Mouse (Mus musculus): ENCODE results near the gene Gstp3. TPM values are rescaled to one million over a fixed set of nuclear protein-coding genes. Genes with fewer than 3 reads are reported as not detected.
"Not testable (repeated sequence)": the region's sequence is repeated elsewhere in the genome, so short reads cannot be mapped to it uniquely, and the experiment has no call there.

The Gstp3 gene
- polyA plus RNA-seq, 1 experiment from 2014 or later = not detected

DNA sequence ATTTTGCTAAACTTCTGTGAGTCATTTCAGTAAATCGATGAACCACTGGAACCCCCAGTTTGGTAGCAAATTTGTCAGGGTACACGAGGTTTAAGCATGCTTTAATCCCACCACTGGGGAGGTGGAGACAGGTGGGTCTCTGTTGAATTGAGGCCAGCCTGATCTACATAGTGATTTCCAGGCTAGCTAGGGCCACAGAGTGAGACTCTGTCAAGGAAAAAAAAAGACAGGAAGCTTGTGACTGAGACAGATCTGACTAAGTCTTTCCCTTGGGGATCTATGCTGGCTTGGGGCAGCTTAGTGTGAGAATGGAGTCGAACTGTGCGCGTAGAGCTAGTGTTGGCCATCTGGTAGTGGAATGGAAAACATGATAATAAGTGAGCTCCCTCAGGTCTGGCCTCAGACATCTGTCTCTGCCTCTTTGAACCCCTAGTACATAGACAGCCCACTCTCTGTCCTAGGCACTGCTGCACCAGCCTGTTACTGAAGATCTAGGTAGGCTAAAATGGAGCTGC is 6.8 kb downstream of the Gstp3 start:
- no peaks in the 10 kb centered on the region for H3K9me3 ChIP-seq (replicated peaks; ENCODE audit: control insufficient read depth, low read length, poor library complexity, severe bottlenecking)
- H3K27me3 ChIP-seq (ENCODE audit: control insufficient read depth, insufficient read depth, low read depth, low read length) = no peaks in the 10 kb centered on the region

DNA sequence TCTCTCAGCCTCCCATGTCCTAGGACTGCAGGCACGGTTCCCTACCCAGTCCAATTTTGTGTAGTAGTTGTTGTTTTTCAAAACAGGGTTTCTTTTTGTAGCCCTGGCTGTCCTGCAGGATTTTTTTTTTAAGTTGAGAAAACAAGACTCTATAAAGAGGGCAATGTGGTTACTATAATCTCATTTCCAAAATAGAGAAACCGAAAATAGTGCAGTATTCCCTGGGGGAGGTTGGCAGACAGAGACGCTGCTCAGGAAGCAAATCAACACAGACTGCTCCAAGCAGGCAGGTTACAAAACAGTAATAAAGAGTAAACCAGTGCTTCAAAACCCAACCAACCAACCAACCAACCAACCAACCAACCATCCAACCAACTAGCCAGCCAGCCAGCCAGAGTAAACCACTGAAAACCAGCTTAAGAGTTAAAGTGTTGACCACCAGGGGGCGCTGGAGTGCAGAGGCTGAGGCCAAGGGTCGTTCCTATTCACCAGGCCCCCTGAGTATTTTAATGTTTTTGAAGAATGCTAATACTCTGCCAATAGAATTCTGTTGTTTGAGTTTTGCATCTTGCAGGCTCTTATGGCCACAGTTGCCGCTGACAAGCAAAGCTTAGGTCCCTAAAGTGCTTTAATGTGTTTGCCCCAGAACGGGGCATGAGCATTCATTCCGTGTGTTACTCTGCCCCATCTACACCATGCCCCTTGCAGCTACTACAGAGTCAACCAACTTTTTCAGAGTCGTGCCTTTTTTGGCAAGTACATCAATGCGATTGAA is 7.4 kb downstream of the Gstp3 start:
- no peak for ATAC-seq
- H3K27me3 ChIP-seq (ENCODE audit: control insufficient read depth, insufficient read depth, low read depth, low read length) = no peaks in the 10 kb centered on the region
- no peak overlapping the region for H3K4me2 ChIP-seq (ENCODE audit: low read length)
- no peaks in the 10 kb centered on the region for H3K4me1 ChIP-seq (ENCODE audit: control insufficient read depth, insufficient read depth, low read length)
- H3K4me3 ChIP-seq (ENCODE audit: low read depth, low read length) = no peak overlapping the region
- no peak overlapping the region for H3K27ac ChIP-seq (ENCODE audit: low read length)
- H3K9ac ChIP-seq (ENCODE audit: low read depth, low read length) = no peak overlapping the region
- H3K9me3 ChIP-seq (replicated peaks; ENCODE audit: control insufficient read depth, low read length, poor library complexity, severe bottlenecking) = no peaks in the 10 kb centered on the region
- H3K36me3 ChIP-seq (ENCODE audit: control insufficient read depth, insufficient read depth, low read length) = no peaks in the 10 kb centered on the region
- 50% methylated on average over 10 of the region's 10 CpGs for WGBS

More for the DNA sequence above, 6.8 kb downstream of the Gstp3 start:
- 64% methylated on average over 5 of the region's 5 CpGs for WGBS
- Histone ChIP-seq H3K36me3 (ENCODE audit: control insufficient read depth, insufficient read depth, low read length) (no peaks in the 10 kb centered on the region), H3K4me1 (ENCODE audit: control insufficient read depth, insufficient read depth, low read length) (no peaks in the 10 kb centered on the region), H3K4me3 (ENCODE audit: low read depth, low read length) (no peak overlapping the region), H3K27ac (ENCODE audit: low read length) (no peak overlapping the region), H3K9ac (ENCODE audit: low read depth, low read length) (no peak overlapping the region), H3K4me2 (ENCODE audit: low read length) (no peak overlapping the region)
- ATAC-seq = no peak

DNA sequence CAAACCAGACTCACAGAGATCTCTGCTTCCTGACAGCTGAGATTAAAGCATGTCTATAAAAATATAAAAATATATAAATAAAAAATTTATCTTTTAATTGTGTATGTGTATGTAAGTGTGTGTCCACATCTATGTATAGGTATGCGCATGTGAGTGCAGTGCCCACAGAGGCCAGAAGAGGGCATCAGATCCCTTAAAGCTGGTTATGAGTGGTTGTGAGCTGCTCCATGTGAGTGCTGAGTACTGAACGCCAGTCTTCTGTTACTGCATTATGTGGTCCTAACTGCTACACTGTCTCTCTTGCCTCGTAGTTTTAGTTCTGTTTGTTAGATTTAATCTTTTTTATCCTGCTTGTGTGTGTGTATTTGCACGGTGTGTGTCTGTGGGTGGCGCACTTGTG is 8.4 kb downstream of the Gstp3 start:
- H3K4me3 ChIP-seq (ENCODE audit: low read depth, low read length) = no peak overlapping the region
- H3K4me2 ChIP-seq (ENCODE audit: low read length) = no peak overlapping the region
- H3K36me3 ChIP-seq (ENCODE audit: control insufficient read depth, insufficient read depth, low read length) = no peaks in the 10 kb centered on the region
- H3K4me1 ChIP-seq (ENCODE audit: control insufficient read depth, insufficient read depth, low read length) = no peaks in the 10 kb centered on the region
- 97% methylated on average over 5 of the region's 5 CpGs for WGBS
- H3K27ac ChIP-seq (ENCODE audit: low read length) = no peak overlapping the region
- no peaks in the 10 kb centered on the region for H3K27me3 ChIP-seq (ENCODE audit: control insufficient read depth, insufficient read depth, low read depth, low read length)
- no peak overlapping the region for H3K9ac ChIP-seq (ENCODE audit: low read depth, low read length)
- ATAC-seq = no peak
- no peaks in the 10 kb centered on the region for H3K9me3 ChIP-seq (replicated peaks; ENCODE audit: control insufficient read depth, low read length, poor library complexity, severe bottlenecking)

DNA sequence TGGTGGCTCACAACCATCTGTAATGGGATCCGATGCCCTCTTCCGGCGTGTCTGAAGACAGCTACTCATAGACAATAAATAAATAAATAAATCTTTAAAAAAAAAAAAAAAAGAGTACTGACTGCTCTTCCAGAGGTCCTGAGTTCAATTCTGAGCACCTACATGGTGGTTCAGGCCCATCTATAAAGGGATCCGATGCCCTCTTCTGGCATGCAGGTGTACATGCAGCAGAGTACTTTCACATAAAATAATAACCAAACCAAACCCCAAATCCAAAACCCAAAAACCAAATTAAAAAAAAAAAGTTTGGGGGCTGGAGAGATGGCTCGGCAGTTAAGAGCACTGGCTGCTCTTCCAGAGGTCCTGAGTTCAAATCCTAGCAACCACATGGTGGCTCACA is 10.3 kb downstream of the Gstp3 start:
- not testable (repeated sequence) for H3K9me3 ChIP-seq (replicated peaks; ENCODE audit: control insufficient read depth, low read length, poor library complexity, severe bottlenecking); H3K9ac ChIP-seq (ENCODE audit: low read depth, low read length); ATAC-seq; H3K4me3 ChIP-seq (ENCODE audit: low read depth, low read length); H3K27ac ChIP-seq (ENCODE audit: low read length); H3K4me2 ChIP-seq (ENCODE audit: low read length); H3K36me3 ChIP-seq (ENCODE audit: control insufficient read depth, insufficient read depth, low read length); H3K4me1 ChIP-seq (ENCODE audit: control insufficient read depth, insufficient read depth, low read length); H3K27me3 ChIP-seq (ENCODE audit: control insufficient read depth, insufficient read depth, low read depth, low read length)
- WGBS = 83% methylated on average over 5 of the region's 5 CpGs

DNA sequence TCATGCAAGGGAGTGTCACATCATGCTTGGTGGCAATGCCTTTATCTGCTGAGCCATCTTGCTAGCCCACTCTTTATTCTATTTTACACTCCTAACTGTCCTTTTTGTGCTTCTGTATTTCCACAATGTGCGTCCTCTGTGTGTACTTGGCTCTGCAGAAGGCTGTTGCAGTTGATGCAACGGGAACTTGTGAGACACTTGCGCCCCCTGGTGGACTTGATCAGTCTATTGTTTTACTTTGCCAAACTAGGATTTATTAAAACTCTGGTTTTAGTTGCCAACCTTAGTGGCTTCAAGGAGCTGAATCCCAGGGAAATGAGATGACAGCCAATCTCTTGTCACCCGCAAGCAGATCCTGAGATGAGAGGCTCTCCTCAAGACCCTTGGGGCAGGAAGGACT is 11.5 kb downstream of the Gstp3 start:
- Histone ChIP-seq H3K4me1 (ENCODE audit: control insufficient read depth, insufficient read depth, low read length) (no peaks in the 10 kb centered on the region), H3K4me3 (ENCODE audit: low read depth, low read length) (no peak overlapping the region), H3K9me3 (replicated peaks; ENCODE audit: control insufficient read depth, low read length, poor library complexity, severe bottlenecking) (no peaks in the 10 kb centered on the region), H3K36me3 (ENCODE audit: control insufficient read depth, insufficient read depth, low read length) (no peaks in the 10 kb centered on the region), H3K4me2 (ENCODE audit: low read length) (no peak overlapping the region), H3K27me3 (ENCODE audit: control insufficient read depth, insufficient read depth, low read depth, low read length) (no peaks in the 10 kb centered on the region), H3K9ac (ENCODE audit: low read depth, low read length) (no peak overlapping the region), H3K27ac (ENCODE audit: low read length) (no peak overlapping the region)
- ATAC-seq = no peak
- 11% methylated on average over 4 of the region's 4 CpGs for WGBS

DNA sequence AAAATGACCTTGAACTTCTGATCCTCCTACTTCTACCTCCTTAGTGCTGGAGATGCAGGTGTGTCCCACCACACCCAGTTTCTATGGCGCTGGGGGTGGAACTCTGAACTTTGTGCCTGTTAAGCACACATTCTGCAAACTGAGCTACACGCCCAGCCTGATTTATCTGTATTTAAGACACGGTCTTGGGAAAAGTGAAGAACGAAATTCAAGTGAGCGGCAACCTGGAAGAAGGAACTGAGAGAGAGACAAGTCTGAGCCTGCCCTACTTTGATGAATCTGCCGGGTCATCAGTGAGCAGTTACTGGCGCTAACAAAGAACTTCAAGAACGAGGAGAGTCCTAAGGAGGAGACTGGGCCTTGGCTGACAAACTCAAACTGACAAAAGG is 12.5 kb downstream of the Gstp3 start:
- Histone ChIP-seq H3K9ac (ENCODE audit: low read depth, low read length) (no peak overlapping the region), H3K4me2 (ENCODE audit: low read length) (no peak overlapping the region), H3K4me1 (ENCODE audit: control insufficient read depth, insufficient read depth, low read length) (no peaks in the 10 kb centered on the region), H3K4me3 (ENCODE audit: low read depth, low read length) (no peak overlapping the region), H3K27ac (ENCODE audit: low read length) (no peak overlapping the region), H3K9me3 (replicated peaks; ENCODE audit: control insufficient read depth, low read length, poor library complexity, severe bottlenecking) (no peaks in the 10 kb centered on the region), H3K27me3 (ENCODE audit: control insufficient read depth, insufficient read depth, low read depth, low read length) (no peaks in the 10 kb centered on the region), H3K36me3 (ENCODE audit: control insufficient read depth, insufficient read depth, low read length) (no peaks in the 10 kb centered on the region)
- 85% methylated on average over 8 of the region's 8 CpGs for WGBS
- no peak for ATAC-seq

DNA sequence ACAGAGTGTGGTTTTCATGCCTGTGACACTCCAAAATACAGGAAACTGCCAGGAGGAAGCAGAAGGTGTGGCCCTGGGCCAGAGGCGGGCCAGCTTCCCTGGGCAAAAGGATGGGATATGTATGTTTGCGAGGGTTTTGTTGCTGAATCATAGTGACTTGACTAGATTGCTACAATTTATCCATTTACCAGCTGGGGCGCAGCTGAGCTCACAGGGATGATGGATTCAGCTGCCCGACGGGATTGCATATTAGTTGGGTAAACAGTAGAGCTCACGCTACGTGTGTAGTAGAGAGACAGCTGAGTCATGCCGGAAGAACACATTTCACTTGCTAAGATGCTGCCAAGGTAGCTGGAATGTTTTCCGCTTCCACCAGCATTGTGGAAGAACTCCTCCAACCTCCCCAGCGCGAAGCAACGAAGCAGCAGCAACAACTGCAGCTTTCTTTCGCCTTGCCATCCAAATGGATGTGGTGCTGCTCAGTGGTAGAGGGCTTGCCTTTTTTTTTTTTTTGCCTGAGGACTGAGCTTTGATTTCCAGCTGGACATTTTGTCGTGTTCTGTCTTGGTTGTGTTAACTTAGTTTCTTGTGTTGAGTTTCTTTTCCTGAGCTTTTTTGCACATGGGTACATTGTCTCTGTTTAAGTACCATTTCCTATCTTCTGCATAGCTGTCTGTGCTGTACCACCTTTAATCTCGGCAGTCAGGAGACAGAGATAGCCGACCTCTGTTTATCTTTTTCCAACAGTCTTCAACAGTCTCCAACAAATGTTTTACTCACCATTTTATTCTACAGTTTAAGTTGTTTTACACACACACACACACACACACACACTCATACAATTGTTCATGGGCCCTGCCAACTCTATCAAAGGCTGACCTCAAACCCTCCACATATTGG is 13.2 kb downstream of the Gstp3 start, which contains the start of gene Gstp2:
TSS of gene Gstp2 (minus strand) at position 58 of the 900 bp plus-strand sequence.
- Histone ChIP-seq H3K27me3 (ENCODE audit: control insufficient read depth, insufficient read depth, low read depth, low read length) (no peaks in the 10 kb centered on the region), H3K27ac (ENCODE audit: low read length) (no peak within 1 kb of the TSS), H3K36me3 (ENCODE audit: control insufficient read depth, insufficient read depth, low read length) (no peaks in the 10 kb centered on the region), H3K4me2 (ENCODE audit: low read length) (peak within 1 kb of the TSS; percentile 33), H3K9me3 (replicated peaks; ENCODE audit: control insufficient read depth, low read length, poor library complexity, severe bottlenecking) (no peaks in the 10 kb centered on the region), H3K9ac (ENCODE audit: low read depth, low read length) (no peak within 1 kb of the TSS), H3K4me3 (ENCODE audit: low read depth, low read length) (no peak within 1 kb of the TSS), H3K4me1 (ENCODE audit: control insufficient read depth, insufficient read depth, low read length) (no peaks in the 10 kb centered on the region)
- ATAC-seq = no peak; the same call in 1 of the 2 replicates
- WGBS = 55% methylated on average over 16 of the region's 16 CpGs

DNA sequence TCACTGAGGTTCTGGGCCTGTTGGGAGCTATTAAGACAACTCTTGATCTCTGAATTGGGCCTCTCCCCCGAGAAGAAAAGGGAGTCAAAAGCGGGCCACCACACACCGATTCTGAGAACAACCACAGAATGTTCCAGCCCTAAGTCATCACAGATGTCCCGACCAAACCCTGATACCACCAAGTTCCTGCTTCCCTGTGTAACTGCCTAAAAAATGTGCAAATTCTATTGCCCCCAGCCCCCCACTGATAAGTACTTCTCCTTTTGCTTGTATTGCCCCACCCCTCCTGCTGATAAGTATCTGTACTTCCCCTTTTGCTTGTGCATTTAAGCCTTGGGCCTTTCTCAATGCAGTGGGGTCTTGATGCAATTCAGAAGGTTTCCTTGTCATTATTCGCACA is 15.3 kb downstream of the Gstp3 start:
- H3K9me3 ChIP-seq (replicated peaks; ENCODE audit: control insufficient read depth, low read length, poor library complexity, severe bottlenecking); H3K4me2 ChIP-seq (ENCODE audit: low read length); ATAC-seq; H3K4me1 ChIP-seq (ENCODE audit: control insufficient read depth, insufficient read depth, low read length); H3K27ac ChIP-seq (ENCODE audit: low read length); H3K9ac ChIP-seq (ENCODE audit: low read depth, low read length); H3K4me3 ChIP-seq (ENCODE audit: low read depth, low read length); H3K36me3 ChIP-seq (ENCODE audit: control insufficient read depth, insufficient read depth, low read length); H3K27me3 ChIP-seq (ENCODE audit: control insufficient read depth, insufficient read depth, low read depth, low read length): not testable (repeated sequence)
- WGBS = 83% methylated on average over 5 of the region's 5 CpGs

DNA sequence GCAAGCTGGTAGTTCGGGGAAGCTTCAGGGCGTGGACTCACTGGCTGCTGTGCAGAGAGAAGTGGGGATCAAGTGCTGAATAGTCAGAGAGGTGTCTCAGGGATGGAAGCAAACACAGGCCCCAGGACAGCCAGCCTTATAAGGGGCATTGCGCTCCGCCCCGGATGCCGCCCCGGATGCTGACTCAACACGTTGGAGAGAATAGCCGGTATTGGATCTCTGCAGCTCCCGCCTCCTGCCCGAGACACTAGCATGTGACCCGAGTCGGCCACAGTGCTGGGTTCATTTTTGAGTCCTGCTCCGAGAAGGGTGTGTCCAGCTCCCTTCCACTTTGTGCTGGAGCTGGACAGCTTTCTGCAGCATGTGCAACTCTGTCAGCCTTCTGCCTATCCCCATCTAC is 17.2 kb downstream of the Gstp3 start:
- H3K36me3 ChIP-seq (ENCODE audit: control insufficient read depth, insufficient read depth, low read length) = no peaks in the 10 kb centered on the region
- peaks cover 9% of the 10 kb centered on the region for H3K4me1 ChIP-seq (ENCODE audit: control insufficient read depth, insufficient read depth, low read length)
- H3K4me3 ChIP-seq (ENCODE audit: low read depth, low read length) = no peak overlapping the region
- no peak overlapping the region for H3K27ac ChIP-seq (ENCODE audit: low read length)
- WGBS = 73% methylated on average over 14 of the region's 14 CpGs
- no peaks in the 10 kb centered on the region for H3K9me3 ChIP-seq (replicated peaks; ENCODE audit: control insufficient read depth, low read length, poor library complexity, severe bottlenecking)
- no peak for ATAC-seq
- no peak overlapping the region for H3K9ac ChIP-seq (ENCODE audit: low read depth, low read length)
- no peak overlapping the region for H3K4me2 ChIP-seq (ENCODE audit: low read length)
- no peaks in the 10 kb centered on the region for H3K27me3 ChIP-seq (ENCODE audit: control insufficient read depth, insufficient read depth, low read depth, low read length)

Data from midbrain, embryonic 16.5 days (tissue).